ENCODE assay signal across 8 mouse cellular contexts in the genomic region with DNA sequence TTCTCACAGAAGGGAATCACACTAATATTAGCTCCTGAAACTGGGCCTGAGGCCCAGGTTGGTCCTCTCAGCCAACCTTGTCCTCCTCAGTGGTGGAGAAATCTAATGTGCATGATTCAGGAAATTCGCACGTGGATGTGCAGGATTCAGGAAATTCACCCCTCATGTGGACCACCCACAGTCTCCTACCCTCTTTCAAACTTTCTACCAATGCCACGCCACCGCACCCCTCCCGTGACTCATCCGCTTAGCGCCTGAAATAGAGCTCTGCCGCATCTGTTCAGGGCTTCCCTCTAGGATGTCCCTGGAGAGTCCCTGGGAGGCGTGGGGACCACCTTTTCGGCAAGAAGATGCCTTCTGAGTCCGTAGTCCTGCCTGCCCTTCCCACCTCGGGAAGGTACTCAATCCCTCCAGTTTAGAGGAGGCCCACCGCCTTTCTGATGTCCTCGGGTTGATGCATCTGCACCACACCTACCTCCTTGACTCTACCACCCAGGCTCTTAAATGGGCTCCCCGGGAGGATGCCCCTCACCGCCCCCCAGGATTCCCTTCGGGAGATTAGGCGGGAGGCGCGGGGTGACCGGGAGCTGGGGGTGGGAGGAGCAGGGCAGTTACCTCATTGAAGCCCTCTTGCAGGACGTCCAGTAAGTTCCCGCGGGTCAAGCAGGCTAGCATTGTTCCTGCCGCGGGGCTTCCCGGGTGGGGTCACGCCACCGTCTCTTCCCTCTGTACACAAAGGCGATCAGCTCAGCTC. TPM values are rescaled to one million over a fixed set of nuclear protein-coding genes. Genes with fewer than 3 reads are reported as not detected.
DNase-seq lines count a peak whose midpoint lies in the region; ATAC-seq lines count a peak whose summit lies in the region.

No protein-coding gene starts in this region.

- no peaks in the 10 kb centered on the region for H3K36me3 ChIP-seq in lung, embryonic 16.5 days (ENCODE audit: control insufficient read depth, insufficient read depth, low read length)
- H3K36me3 ChIP-seq in neural tube, embryonic 13.5 days, result no peaks in the 10 kb centered on the region

- H3K4me2 ChIP-seq in lung, embryonic 16.5 days (ENCODE audit: low read depth, low read length), result peak overlapping the region; percentile 91
- peak overlapping the region; percentile 83 for H3K4me2 ChIP-seq in neural tube, embryonic 13.5 days

- peak overlapping the region; percentile 74 for H3K9ac ChIP-seq in lung, embryonic 16.5 days (ENCODE audit: low read length)
- peak overlapping the region; percentile 89 for H3K9ac ChIP-seq in neural tube, embryonic 13.5 days

- ATAC-seq in lung, embryonic 16.5 days (ENCODE audit: low read depth), result 0 out of 2 replicates have a peak, but pooled peaks have one; percentile 10
- peak; percentile 24 for ATAC-seq in neural tube, embryonic 13.5 days (ENCODE audit: low read depth)
- no peak for ATAC-seq in erythroid progenitor cell, adult 5-6 weeks (replicated peaks; ENCODE audit: low FRiP score, poor library complexity, severe bottlenecking)

- peaks cover 25% of the 10 kb centered on the region for H3K4me1 ChIP-seq in lung, embryonic 16.5 days (replicated peaks; ENCODE audit: control insufficient read depth, insufficient read depth, low read length)
- peaks cover 62% of the 10 kb centered on the region for H3K4me1 ChIP-seq in neural tube, embryonic 13.5 days (replicated peaks)

- DNase-seq in lung, postnatal 25 days (ENCODE audit: low spot score), result no peak
- DNase-seq in cerebellum, adult 11-12 months, result peak; percentile 70
- DNase-seq in frontal cortex, postnatal 10 days (ENCODE audit: low spot score in 2 of 2), result peak; percentile 41 to 55
- peak; percentile 52 to 72 for DNase-seq in left cerebral cortex, adult 9 months (ENCODE audit: low spot score in 2 of 2)
- no peak for DNase-seq in urinary bladder, postnatal 14 days (ENCODE audit: low spot score)

- WGBS in lung, embryonic 16.5 days, result 2% methylated on average over 30 of the region's 30 CpGs
- WGBS in neural tube, embryonic 13.5 days, result 2% methylated on average over 30 of the region's 30 CpGs

- H3K4me3 ChIP-seq in lung, embryonic 16.5 days (ENCODE audit: low read length), result peak overlapping the region; percentile 65
- H3K4me3 ChIP-seq in neural tube, embryonic 13.5 days, result peak overlapping the region; percentile 75

- no peaks in the 10 kb centered on the region for H3K27me3 ChIP-seq in lung, embryonic 16.5 days (ENCODE audit: control insufficient read depth, insufficient read depth, low read depth, low read length)
- H3K27me3 ChIP-seq in neural tube, embryonic 13.5 days, result no peaks in the 10 kb centered on the region

- H3K27ac ChIP-seq in lung, embryonic 16.5 days (ENCODE audit: low read length), result no peak overlapping the region
- peak overlapping the region; percentile 86 for H3K27ac ChIP-seq in neural tube, embryonic 13.5 days (replicated peaks)

- H3K9me3 ChIP-seq in lung, embryonic 16.5 days (ENCODE audit: control insufficient read depth, low read length), result no peaks in the 10 kb centered on the region
- no peaks in the 10 kb centered on the region for H3K9me3 ChIP-seq in neural tube, embryonic 13.5 days

RNA-seq across cellular contexts. Expression of a gene that starts 12.0 kb away (rescaled TPM):
- 6.9 and 8.1 TPM in 2 replicates for polyA plus RNA-seq in lung, embryonic 16.5 days (2015; fragmentation: Nextera tagmentation; extraction: Ambion mirVana)
- 31.8 TPM in 2 replicates for polyA plus RNA-seq in neural tube, embryonic 13.5 days (2015; fragmentation: Nextera tagmentation; extraction: Ambion mirVana)
- not detected in 2 replicates for total RNA-seq in erythroid progenitor cell, adult 5-6 weeks (2015; ENCODE audit: low replicate concordance)
- not detected in 2 replicates for total RNA-seq in erythroid progenitor cell, adult 5-6 weeks (2017; ENCODE audit: low replicate concordance)

RNA-seq across cellular contexts. Expression of a gene that starts 19.0 kb away (rescaled TPM):
- 14.9 and 18.5 TPM in 2 replicates for polyA plus RNA-seq in lung, embryonic 16.5 days (2015; fragmentation: Nextera tagmentation; extraction: Ambion mirVana)
- 1.7 and 2.3 TPM in 2 replicates for polyA plus RNA-seq in neural tube, embryonic 13.5 days (2015; fragmentation: Nextera tagmentation; extraction: Ambion mirVana)
- total RNA-seq in erythroid progenitor cell, adult 5-6 weeks (2015; ENCODE audit: low replicate concordance), result not detected in 2 replicates
- not detected in 2 replicates for total RNA-seq in erythroid progenitor cell, adult 5-6 weeks (2017; ENCODE audit: low replicate concordance)

RNA-seq across cellular contexts. Expression of a gene that starts 23.8 kb away (rescaled TPM):
- 173 and 174 TPM in 2 replicates for polyA plus RNA-seq in lung, embryonic 16.5 days (2015; fragmentation: Nextera tagmentation; extraction: Ambion mirVana)
- polyA plus RNA-seq in neural tube, embryonic 13.5 days (2015; fragmentation: Nextera tagmentation; extraction: Ambion mirVana), result 15.3 and 19.5 TPM in 2 replicates
- total RNA-seq in erythroid progenitor cell, adult 5-6 weeks (2015; ENCODE audit: low replicate concordance), result not detected in 2 replicates
- total RNA-seq in erythroid progenitor cell, adult 5-6 weeks (2017; ENCODE audit: low replicate concordance), result not detected in 2 replicates

RNA-seq across cellular contexts. Expression of a gene that starts 24.8 kb away (rescaled TPM):
- 21.1 and 26.2 TPM in 2 replicates for polyA plus RNA-seq in lung, embryonic 16.5 days (2015; fragmentation: Nextera tagmentation; extraction: Ambion mirVana)
- polyA plus RNA-seq in neural tube, embryonic 13.5 days (2015; fragmentation: Nextera tagmentation; extraction: Ambion mirVana), result 2.4 and 4.5 TPM in 2 replicates
- total RNA-seq in erythroid progenitor cell, adult 5-6 weeks (2015; ENCODE audit: low replicate concordance), result not detected in 2 replicates
- total RNA-seq in erythroid progenitor cell, adult 5-6 weeks (2017; ENCODE audit: low replicate concordance), result not detected in 2 replicates

RNA-seq across cellular contexts. Expression of a gene that starts 40.7 kb away (rescaled TPM):
- polyA plus RNA-seq in lung, embryonic 16.5 days (2015; fragmentation: Nextera tagmentation; extraction: Ambion mirVana), result 13.8 and 15.0 TPM in 2 replicates
- 8.9 and 12.9 TPM in 2 replicates for polyA plus RNA-seq in neural tube, embryonic 13.5 days (2015; fragmentation: Nextera tagmentation; extraction: Ambion mirVana)
- total RNA-seq in erythroid progenitor cell, adult 5-6 weeks (2015; ENCODE audit: low replicate concordance), result 7.9 and 8.0 TPM in 2 replicates
- total RNA-seq in erythroid progenitor cell, adult 5-6 weeks (2017; ENCODE audit: low replicate concordance), result 6.8 and 8.2 TPM in 2 replicates

Comparison
In these comparisons a context has a peak if more than half of its experiments do, and no peak if none do; other contexts are left out.
1. DNase-seq: peak in cerebellum, adult 11-12 months (single experiment), frontal cortex, postnatal 10 days (2 of 2) and left cerebral cortex, adult 9 months (2 of 2); none in lung, postnatal 25 days (single experiment) and urinary bladder, postnatal 14 days (single experiment).